Mouse (Mus musculus) lung, adult 18-20 months (tissue): ENCODE measurements around the gene Rps6ka2.
A peak's percentile ranks its signal among the peaks of the same experiment; 100 is the strongest.

Experiments
- DNase-seq, 2 experiments: peaks; one replicate each; pipeline ENCODE4 v3.0.0; 2022; ENCODE audit warnings: mixed read lengths in 2 of 2

Rps6ka2 gene

GRCm38 (mm10) chr17:7221310-7221709 is 51.4 kb downstream of the Rps6ka2 start:
- no peak for DNase-seq

GRCm38 (mm10) chr17:7222198-7222597 is 52.3 kb downstream of the Rps6ka2 start:
- no peak for DNase-seq

GRCm38 (mm10) chr17:7228545-7228944 is 58.6 kb downstream of the Rps6ka2 start:
- DNase-seq = no peak

GRCm38 (mm10) chr17:7231312-7231711 is 61.4 kb downstream of the Rps6ka2 start:
- no peak for DNase-seq

GRCm38 (mm10) chr17:7231790-7232189 is 61.9 kb downstream of the Rps6ka2 start:
- DNase-seq = no peak

- DNase-seq = peak in 1 of 2 experiments; percentile 12
These were observed 62.5 kb downstream of the Rps6ka2 start for GRCm38 (mm10) chr17:7232400-7232799.

GRCm38 (mm10) chr17:7233197-7233596 is 63.3 kb downstream of the Rps6ka2 start:
- DNase-seq = no peak

- DNase-seq = no peak
These were observed 67.8 kb downstream of the Rps6ka2 start for GRCm38 (mm10) chr17:7237706-7238105.

- no peak for DNase-seq
These were observed 68.9 kb downstream of the Rps6ka2 start for GRCm38 (mm10) chr17:7238766-7239165.

- DNase-seq = no peak
These were observed 70.6 kb downstream of the Rps6ka2 start for GRCm38 (mm10) chr17:7240526-7240925.

- peak in 1 of 2 experiments; percentile 23 for DNase-seq
These were observed 75.2 kb downstream of the Rps6ka2 start for GRCm38 (mm10) chr17:7245078-7245477.

- DNase-seq = no peak
These were observed 77.1 kb downstream of the Rps6ka2 start for GRCm38 (mm10) chr17:7246893-7247556.

GRCm38 (mm10) chr17:7250373-7250772 is 80.5 kb downstream of the Rps6ka2 start:
- DNase-seq = no peak

GRCm38 (mm10) chr17:7257208-7257607 is 87.3 kb downstream of the Rps6ka2 start:
- no peak for DNase-seq

GRCm38 (mm10) chr17:7258748-7259359 is 88.9 kb downstream of the Rps6ka2 start:
- DNase-seq = no peak

- no peak for DNase-seq
These were observed 90.4 kb downstream of the Rps6ka2 start for GRCm38 (mm10) chr17:7260360-7260759.

- no peak for DNase-seq
These were observed 92.1 kb downstream of the Rps6ka2 start for GRCm38 (mm10) chr17:7262056-7262455.

- no peak for DNase-seq
These were observed 92.7 kb downstream of the Rps6ka2 start for GRCm38 (mm10) chr17:7262620-7263019.

- no peak for DNase-seq
These were observed 94.7 kb downstream of the Rps6ka2 start for GRCm38 (mm10) chr17:7264610-7265009.

- DNase-seq = no peak
These were observed 95.4 kb downstream of the Rps6ka2 start for GRCm38 (mm10) chr17:7265291-7265690.

GRCm38 (mm10) chr17:7265705-7266368 is 95.9 kb downstream of the Rps6ka2 start:
- no peak for DNase-seq

- DNase-seq = no peak
These were observed 97.9 kb downstream of the Rps6ka2 start for GRCm38 (mm10) chr17:7267843-7268242.

GRCm38 (mm10) chr17:7269151-7269806 is 99.4 kb downstream of the Rps6ka2 start:
- peak; percentile 15 to 18 for DNase-seq

- DNase-seq = no peak
These were observed 100.6 kb downstream of the Rps6ka2 start for GRCm38 (mm10) chr17:7270506-7270905.
